Mouse (Mus musculus) gastrocnemius, adult 8-10 months (tissue): ENCODE data around the gene B3gnt4. TPM values are rescaled to one million over a fixed set of nuclear protein-coding genes. Genes with fewer than 3 reads are reported as not detected.
"Not testable (repeated sequence)": the region's sequence is repeated elsewhere in the genome, so short reads cannot be mapped to it uniquely, and the experiment has no call there.

Experiments
- DNase-seq, 2 experiments: peaks; one replicate each; pipeline ENCODE4 v3.0.0; 2022; ENCODE audit warnings: low spot score in 2 of 2
- total RNA-seq, 4 experiments: library from RNA; stranded (reverse); gene quantifications; 2 replicates each; pipeline ENCODE4 v1.2.4; 2022

The B3gnt4 gene
- not detected for total RNA-seq

DNA sequence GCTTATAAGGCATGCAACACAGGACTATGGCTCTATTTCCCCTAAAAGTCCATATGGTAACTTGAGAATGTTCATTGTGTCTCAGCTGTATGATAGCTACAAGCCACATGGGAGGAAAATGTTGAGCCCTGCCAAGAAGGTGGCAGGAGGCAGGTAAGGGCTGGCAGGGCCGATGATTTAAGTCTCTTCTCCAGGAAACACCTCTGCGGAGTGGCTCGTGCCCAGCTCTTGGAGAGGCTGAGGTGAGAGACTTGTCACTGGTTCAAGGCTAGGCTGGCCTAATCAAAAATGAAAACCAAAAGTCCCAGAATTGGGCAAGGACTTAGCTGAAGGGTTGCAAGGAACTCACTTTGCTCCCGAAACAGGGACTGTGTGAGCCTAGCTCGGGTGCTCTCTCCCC is at the start of gene B3gnt4:
Gene B3gnt4 (plus strand): TSS at position 301 of the 400 bp plus-strand sequence.
- no peak for DNase-seq

DNA sequence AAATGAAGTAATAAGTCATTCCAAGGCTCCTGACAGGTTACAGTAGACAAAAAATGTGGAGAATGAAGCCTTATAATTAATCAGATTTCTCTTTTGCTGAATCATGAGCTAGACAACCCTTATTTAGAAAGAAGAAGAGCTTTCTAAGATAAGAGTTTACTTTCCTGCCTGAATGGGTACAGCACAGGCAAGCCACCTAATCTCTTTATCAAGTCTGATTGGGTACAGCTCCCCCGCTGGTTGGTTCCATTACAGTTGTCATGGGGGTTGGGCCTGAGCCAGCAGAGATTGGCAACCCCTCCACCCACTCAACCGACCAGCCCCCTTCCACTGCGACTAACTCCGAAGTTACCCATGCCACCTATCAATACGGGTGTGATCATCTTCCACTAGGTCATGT is 48.8 kb upstream of the B3gnt4 start:
- DNase-seq = no peak

GRCm38 (mm10) chr5:123464638-123465037 is 45.6 kb upstream of the B3gnt4 start:
- DNase-seq = no peak

DNA sequence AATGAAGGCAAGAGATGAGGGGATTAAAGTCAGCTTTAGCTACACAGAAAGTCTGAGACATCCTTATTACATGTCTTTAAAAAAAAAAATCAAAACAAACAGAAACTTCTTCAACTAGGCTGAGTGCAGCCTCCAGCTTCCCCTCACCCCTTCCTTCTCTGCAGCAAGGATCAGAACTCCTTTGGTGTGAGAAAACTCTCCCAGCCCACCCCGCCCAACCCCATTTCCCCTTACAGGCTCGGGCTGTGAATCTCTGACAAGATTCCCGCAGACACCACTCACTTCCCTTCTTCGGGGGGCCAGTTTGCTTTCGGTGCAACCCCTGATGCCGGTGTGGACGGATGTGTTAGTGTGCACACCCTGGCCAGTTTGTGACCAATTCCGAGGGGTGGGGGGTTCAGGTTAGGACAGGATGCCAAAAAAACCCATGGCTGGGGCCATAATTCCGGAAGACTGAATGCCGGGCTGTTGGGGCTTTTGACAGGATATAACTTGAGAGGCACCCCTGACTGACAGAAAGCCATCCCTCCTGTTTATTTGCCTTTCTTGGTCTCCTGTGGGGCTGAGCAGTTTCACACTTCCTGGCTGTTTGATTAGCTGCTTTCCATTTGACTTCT is 39.4 kb upstream of the B3gnt4 start:
- DNase-seq = no peak

DNA sequence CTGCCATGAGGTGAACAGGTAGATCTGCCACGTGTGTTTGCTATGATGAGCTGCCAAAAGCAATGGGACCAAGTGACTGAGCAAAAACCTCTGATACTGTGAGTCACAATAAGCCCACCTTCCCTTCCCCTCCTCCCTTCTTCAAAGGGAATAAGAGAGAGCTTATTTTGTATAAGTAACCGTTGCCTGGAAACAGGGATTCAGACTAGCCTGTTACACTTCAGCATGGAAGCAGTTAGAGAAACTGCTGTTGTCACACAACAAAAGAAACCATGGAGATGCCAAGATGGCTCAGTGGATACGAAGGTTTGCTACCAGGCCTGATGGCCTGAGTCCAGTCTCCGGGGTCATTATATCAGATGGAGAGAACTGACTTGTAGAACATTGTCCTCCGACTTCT is 36.4 kb upstream of the B3gnt4 start:
- no peak for DNase-seq

DNA sequence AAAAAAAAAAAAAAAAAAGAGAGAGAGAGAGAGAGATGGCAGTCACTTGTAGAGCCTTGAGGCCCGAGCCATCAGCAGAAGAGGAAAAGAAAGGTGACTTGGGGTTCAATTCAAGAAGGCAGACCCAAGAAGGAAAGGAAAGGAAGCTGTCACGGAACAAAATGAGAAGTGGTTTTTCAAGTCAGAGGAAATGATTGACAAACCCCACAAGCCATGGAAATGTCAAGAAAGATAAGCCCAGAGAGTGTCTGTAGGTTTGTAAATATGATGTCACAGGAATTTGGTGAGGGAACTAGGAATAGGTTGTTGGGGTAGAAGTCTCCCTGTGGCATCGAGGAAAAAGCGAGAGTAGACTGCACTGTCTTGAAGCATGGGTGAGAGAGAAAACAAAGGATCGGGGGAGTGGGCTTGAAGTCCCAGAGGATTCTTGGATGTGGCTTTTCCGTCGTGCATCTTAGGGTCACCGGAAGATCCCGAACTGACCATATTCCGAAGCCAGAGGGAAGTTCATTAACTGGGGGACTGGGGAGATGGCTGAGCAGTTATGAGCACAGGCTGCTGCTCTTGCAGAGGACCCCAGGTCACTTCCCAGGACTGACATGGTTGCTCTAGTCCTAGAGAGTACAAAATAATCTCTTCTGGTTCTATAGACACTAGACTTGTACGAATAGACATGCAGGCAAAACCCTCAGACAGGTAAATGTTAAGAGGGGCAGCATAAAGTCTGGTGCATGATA is 22.4 kb upstream of the B3gnt4 start:
- no peak for DNase-seq

- DNase-seq = no peak
These were observed 21.0 kb upstream of the B3gnt4 start, which contains the start of the genes Lrrc43 and Il31 for GRCm38 (mm10) chr5:123489112-123489785. Gene Lrrc43, plus strand, starts transcription at chr5:123489305. Gene Il31, minus strand, starts transcription at chr5:123489489.

DNA sequence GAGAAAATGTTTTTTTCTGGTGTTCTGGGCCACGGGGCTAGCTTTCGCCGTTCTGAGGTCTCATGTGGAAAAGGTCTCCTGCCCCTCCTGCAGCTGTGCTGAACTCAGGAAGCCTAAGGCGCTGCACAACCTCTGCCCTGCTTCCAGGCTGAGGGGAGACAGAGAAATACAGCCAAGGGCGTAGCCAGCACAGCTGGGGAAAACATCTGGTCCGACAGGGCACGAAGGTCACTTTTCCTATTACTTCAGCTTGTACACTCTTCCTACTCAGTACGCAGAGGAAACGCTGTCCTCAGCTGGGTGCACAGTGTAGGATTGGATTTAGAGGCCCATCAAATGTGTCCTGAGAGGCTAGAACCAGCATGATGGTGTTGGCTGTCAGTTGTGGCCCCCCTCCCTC is 20.3 kb upstream of the B3gnt4 start:
- peak; percentile 25 to 38 for DNase-seq

GRCm38 (mm10) chr5:123499717-123500116 is 10.5 kb upstream of the B3gnt4 start:
- DNase-seq = no peak

- no peak for DNase-seq
These were observed 8.3 kb upstream of the B3gnt4 start for GRCm38 (mm10) chr5:123501973-123502372.

DNA sequence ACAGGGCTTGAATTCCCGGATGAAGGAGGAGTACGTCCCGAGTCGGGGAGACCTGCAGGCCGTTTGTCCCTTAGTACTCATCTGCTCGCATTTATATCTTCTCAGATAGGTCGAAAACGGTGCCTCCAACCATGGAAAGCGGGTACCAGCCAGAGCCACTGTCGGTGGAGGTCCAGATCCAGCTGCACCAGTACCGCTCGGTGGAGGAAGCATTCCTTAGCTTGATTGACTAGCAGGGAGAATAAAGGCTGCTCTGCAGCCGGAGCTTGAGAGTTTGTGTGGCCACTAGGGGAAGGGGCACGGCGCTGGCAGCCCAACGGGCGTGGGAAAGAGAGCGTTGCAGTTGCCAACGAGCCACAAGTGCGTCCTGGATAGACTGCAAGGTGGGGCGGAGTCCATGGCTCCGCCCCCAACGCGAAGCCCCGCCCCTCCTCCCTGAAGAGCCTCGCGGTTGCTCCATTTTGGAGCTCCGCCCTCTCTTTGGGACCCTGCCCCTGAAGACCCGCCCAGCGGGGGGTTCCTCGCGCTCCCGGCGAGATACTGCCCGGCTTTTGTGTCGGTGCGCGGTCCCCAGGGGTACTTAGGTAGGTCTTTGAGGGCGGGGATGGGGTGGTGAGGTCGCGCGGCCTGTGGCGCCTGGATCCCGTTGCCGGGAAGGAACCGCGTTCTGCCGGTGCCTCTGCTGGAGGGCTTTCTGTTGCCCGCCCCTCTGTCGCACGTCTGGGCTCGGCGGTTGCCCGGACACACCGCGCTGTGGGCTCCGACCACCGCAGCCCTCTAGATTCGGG is 2.1 kb upstream of the B3gnt4 start:
- DNase-seq = peak; percentile 59 to 61

- DNase-seq = no peak
These were observed 1.3 kb upstream of the B3gnt4 start for GRCm38 (mm10) chr5:123508921-123509320.

DNA sequence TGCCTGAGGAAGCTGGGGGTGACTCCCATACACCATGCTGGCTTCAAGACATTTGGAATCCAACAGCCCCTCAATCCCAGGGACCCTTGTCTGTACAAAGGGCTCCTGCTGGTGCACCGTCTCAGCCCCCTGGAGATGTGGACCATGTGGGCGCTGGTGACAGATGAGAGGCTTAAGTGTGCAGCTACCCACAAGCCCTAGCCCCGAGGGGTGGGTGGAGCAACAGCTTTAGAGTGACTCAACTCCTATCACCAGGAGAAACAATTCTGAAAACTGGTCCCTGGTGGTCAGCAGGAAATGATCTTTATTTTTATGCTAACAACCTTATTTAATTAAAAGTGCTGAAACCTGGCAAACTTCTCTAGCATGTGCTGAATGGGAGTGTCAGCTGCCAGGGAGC is 1.2 kb downstream of the B3gnt4 start:
- DNase-seq = not testable (repeated sequence)

DNA sequence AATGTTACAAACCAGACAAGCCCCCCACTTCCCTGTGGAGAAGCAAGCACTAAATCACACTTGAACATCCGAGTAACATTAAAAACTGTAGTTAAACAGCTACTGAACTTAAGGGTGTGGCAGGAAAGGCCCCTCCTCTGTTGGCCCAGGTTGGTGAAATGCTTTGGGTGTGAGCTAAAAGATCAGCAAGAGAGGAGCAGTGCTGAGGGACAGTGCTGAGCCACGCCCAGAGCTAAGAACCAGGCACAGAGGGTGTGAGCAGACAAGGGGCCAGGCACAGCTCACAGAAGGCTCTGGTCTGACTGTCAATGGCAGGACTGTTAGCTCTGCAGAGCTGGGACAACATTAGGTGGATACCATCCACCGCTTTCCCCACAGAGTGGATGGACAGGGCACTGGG is 1.8 kb downstream of the B3gnt4 start:
- no peak for DNase-seq

DNA sequence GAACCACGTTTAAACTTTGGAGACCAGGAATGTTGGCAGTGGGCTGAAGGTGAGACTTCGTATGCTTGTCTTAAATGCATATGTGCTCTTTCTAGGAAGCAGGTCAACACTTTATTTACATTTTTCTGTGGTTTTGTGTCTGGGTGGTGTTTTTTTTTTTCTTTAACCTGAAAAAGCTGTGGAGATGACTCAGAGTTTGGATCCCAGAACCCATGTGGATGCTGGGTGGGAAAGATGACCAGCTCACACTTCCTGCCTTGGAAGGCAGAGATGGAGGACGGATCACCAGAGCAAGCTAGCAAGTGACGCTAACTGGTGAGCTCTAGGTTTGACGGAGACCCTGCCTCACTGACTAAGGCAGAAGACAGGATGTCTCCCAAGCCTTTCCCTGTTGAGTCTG is 4.6 kb downstream of the B3gnt4 start:
- DNase-seq = no peak

- no peak for DNase-seq
These were observed 10.4 kb downstream of the B3gnt4 start for GRCm38 (mm10) chr5:123520666-123521065.

DNA sequence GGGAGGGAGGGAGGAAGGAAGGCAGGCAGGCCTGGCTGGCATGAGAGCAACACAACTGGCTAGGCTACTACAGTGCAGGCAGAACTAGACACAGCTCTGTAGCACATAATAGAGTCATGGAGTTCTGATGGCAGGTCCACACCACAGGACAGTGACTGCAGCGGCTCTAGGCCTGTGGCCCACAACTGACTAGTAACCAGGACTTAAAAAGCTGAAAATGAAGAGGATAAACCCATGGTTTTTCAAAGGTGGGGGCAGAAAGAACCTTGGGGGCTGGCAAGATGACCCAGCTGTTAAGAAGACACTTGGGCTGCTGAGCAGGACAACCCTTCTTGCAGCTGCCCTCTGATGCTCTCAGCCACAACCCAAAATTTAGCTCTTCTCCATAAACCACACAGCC is 11.4 kb downstream of the B3gnt4 start:
- DNase-seq = no peak

- DNase-seq = no peak
These were observed 11.9 kb downstream of the B3gnt4 start for GRCm38 (mm10) chr5:123522166-123522565.

DNA sequence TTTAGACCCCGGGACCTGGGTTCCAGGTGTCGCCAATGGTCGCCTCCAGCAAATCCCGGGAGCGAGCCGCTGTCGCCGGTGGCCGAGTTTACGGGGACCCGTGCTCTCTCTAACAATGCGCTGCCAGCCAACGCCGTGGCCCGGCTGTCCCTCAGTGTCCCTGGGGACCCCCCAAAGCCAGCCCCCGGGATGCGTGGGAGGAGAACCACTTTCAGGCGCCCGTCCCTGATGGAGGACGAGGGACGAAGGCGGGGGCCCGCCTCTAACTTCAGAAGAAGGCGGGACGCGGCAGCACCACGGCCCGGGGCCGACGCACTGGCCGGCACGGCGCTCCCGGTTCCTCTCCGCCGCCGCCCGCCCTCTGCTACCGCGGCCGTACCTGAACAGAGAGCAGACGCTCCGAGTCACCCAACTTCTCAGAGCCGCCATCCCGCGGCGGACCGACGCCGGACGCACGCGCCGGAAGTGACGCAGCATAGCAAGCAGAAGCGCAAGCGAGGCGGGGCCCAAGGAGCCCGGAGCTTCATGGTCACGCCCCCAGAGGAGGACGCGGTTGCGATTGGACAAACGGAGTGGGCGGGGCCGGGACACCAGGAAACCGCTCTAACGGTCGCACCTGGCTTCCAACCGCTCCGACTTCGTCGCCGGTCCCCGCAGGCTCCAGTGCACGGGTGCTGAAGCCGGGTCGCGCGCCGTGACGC is 13.6 kb downstream of the B3gnt4 start, which contains the start of gene Diablo:
Gene Diablo (minus strand): TSS at position 485 of the 701 bp plus-strand sequence.
- DNase-seq = peak; percentile 97

GRCm38 (mm10) chr5:123524393-123524750 is 14.1 kb downstream of the B3gnt4 start:
- no peak for DNase-seq

DNA sequence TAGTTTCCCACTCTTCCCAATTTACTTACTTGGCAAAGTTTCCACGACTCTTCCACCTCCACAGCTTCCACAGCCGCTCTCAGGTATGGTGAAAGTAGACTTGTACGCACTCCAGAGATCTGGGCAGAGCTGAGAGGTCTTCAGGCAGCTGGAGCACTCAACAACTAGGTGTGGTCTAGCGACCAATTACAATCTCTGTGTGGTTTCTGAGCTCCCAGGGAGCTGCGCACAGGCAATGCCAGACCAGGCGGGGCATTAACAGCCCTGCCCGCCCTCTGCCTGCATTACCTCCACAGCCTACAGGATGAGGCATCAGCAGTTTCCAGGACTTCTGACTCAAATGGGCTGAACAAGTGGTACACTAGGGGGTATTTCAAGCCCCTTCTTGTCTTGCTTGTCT is 15.0 kb downstream of the B3gnt4 start, which contains the start of gene Gm49027:
Gene Gm49027 (minus strand): TSS at position 208 of the 400 bp plus-strand sequence.
- DNase-seq = peak in 1 of 2 experiments; percentile 1
